Mouse (Mus musculus): ENCODE measurements at regions not wholly inside any gene's neighbourhood (a gene's known extent, or its start where the extent isn't known, plus 50 kb on each side); places are given as distances from the start of the nearest gene placed in this dataset.

DNA sequence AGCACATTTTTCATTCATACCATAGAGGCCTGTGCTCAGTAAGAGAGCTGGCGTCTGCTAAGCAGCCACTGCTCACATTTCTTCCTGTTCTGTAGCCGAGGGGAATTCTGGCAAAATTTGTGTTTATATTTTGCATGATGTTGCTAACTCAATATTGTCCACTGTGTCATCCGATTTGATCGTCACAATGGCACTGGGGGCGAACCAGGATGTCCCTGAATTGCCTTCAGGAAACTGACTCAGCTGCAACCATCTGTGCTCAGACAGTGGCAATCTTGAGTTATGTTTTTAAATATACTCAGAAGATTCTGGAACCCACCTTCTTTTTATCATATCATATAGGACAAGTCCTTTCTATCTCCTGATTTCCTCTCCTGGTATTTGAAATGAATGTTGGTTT, 213.1 kb upstream of the Adgrl2 start:
- no peak for DNase-seq (ENCODE audit: extremely low spot score in 1 of 2, low spot score in 1 of 2)

DNA sequence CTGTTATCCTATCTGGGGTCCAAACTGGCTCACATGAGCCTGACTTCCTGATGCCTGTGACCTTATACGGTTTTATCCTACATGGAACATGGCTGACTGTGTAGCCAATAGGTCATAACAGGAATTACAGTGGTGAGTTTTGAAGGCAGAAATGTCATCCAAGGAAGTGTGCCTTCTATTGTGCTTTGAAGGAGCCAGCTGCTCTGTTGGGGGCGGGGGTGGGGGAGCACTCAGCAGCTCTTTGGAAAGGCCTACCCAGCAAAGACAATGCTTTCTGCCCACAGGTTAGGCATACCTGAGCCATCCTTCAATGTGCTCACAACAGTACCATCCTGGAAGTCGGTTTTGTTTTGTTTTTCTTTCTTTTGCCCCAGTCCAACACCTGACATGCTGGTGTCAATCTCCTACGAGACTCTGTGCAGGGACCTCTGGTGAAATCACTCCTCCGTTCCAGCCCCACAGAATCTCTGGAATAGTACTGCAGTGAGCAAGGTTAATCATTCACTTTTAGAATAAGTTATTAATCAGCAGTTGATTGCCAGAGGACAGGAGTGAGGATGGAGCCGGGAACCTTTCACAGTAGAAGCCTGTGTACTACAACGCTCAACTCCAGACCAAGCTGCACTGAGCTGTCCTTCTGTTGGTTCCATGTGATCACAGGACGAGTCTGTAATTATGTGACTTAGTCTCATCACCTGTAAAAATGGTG, 206.3 kb upstream of the Adgrl2 start:
- DNase-seq (ENCODE audit: extremely low spot score in 1 of 2, low spot score in 1 of 2), result no peak

DNA sequence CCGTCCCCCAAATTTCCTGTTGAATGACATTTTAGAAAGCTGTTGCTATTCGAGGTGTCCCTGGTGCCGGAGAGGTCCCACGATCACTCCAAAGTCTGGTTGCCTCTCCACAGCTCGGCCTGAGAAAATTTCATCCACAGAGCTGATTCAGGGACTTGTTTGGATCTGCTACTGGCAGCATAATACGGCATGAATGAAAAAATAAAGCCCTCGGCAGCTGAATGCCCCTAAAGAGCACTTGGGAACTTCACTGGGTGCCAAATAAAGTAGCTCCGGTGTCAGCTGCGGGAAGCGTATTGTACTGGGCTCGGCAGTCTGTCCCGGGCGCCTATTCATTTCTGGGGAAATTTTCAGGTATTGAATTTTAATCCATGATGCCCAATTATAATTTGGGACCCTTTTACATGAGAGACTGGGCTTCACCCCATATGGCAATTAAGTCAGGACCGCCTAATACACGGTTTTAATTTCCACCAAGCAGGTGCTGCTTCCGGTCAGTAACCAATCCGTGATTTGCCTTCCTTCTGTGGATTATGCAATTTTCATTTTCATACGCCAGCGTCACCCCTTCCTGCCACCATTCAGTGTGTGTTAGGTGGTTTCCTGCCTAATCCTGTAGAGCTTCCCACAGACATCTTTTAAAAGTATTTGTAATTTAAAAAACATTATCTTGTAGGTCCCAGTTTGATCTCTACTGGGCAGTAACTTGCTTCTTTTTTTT, 200.7 kb upstream of the Adgrl2 start:
- no peak for DNase-seq (ENCODE audit: extremely low spot score in 1 of 2, low spot score in 1 of 2)

DNA sequence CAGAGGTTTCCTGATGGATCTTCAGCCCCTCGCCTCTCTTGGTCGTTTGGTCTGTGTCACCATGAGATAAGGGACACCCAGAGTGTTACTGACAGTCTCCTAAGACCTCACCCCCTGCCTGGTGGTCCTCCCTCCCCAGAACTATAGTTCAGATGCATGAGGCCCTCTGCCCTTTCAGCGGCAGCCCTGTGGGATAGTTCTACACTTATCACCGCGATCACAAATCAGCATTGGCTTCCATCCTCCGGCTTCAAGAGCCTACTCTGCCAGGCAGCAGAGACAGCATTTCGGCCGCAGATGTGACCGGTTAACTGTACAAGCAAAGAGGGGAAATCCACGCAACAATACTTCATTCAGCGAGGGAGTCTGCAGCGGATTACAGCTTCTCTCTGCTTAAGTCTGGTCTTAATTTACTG, 193.8 kb upstream of the Adgrl2 start:
- DNase-seq (ENCODE audit: extremely low spot score in 1 of 2, low spot score in 1 of 2), result no peak

DNA sequence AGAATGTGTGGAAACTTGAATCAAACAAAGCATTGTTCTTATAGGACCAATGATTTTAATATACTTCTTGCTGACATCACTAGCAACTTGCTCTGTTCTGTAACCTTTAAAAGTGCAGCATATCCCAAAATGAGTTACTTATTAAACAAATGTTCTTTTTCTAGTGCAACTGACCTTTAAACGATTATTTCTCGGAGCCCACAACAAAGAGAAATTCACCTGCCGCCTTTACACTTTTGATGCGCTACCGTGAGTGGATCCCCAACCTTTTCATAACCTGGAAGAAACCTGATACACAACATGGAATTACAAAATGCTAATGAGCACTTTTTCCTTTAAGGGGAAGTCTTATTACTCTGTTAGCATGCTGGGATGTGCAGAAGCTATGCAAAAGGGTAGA, 191.7 kb upstream of the Adgrl2 start:
- DNase-seq (ENCODE audit: extremely low spot score in 1 of 2, low spot score in 1 of 2), result no peak

DNA sequence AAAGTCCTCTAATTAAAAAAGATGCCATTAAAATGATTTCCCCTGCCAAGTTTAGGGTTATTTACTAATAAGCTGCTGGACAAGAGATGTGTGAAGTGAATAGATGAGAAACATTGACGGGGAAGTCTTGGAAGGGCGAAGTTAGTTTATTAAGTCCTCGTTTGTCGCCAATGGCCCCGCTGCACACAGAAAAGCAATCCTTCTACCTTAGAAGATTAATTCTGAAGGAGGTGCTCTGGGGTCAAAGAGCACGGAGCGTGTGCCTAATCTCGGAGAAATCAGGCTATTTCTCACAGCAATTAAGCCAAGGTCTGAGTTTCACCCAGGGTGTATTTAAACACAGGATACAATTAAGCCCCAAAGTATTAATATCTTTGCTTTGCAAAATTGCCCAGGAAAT, 189.8 kb upstream of the Adgrl2 start:
- DNase-seq (ENCODE audit: extremely low spot score in 1 of 2, low spot score in 1 of 2), result no peak

DNA sequence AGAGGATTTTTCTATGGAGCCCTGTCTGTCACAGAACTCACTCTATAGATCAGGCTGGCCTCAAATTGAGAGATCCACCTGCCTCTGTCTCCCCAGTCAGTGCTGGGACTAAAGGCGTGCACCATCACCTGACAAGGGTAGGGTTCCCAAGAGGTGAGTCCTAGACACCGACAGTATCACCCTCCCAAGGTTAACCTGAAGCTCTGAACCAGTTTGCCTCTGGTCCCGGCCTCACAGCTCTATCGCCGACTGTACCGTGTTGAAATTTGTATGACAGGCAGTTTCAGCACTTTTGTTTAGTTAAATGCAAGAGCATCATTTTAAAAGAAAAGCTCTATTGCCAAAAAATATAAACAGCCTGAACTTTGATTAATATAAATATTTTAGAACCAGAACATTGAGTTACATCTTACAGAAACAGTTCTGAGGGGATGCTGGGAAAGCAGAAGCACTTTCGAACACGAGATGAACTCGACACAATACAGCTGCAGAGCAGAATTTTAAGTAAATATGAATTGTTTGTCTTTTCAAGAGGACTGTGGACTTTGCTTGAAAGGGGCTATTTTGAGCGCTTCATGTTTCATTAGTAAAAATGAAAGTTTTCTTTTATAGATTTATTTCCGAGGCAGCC, 189.2 kb upstream of the Adgrl2 start:
- DNase-seq (ENCODE audit: extremely low spot score in 1 of 2, low spot score in 1 of 2), result no peak

DNA sequence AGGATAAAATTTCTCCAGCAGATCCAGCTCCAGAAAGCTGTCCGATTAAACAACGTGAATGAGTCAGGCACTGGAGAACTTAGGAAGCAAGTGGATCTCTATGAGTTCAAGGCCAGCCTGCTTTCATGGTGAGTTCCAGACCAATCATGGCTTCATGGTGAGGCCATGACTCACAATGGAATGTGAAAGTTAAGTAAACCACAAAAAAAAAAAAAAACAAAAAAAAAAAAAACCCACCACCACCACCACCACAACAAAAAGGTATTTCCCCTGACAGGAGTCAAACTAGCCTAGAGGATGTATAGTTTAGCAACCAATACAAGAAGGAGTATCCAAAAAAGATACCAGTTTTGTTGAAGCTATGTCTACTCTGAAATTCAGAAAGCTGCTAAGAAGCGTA, 188.5 kb upstream of the Adgrl2 start:
- DNase-seq (ENCODE audit: extremely low spot score in 1 of 2, low spot score in 1 of 2), result no peak

DNA sequence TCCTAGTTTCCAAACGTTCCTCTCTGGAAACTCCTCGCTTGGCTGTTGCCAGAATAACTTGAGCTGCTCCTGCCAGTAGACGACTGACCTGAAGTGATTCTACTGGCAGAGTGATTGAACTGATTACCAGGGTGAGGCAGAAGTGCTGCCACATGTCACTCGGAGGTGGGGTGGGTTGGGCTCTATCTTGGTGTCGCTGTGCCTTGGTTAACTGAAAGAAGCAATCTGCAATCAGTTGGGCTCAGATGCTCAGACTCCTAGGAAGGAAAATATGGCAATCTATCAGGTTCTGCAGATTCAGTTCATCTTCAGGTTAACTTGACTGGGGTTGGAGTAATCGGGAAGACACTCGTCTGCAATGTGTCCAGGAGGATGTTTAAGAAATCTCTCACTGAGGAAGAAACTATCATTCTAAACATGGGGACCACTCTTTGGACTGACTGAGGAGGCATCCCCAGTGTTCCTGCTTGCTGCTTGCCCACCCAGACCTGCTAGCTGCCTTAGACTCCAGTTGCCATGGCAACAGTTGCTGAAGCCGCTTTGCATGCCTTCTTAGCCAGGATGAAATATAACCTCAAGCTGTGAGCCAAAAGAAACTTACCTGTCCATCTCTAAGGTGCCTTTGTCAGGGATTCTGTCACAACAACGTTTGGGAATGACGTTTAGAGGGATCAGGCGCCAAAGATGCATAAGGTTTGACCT, 184.5 kb upstream of the Adgrl2 start:
- no peak for DNase-seq (ENCODE audit: extremely low spot score in 1 of 2, low spot score in 1 of 2)

DNA sequence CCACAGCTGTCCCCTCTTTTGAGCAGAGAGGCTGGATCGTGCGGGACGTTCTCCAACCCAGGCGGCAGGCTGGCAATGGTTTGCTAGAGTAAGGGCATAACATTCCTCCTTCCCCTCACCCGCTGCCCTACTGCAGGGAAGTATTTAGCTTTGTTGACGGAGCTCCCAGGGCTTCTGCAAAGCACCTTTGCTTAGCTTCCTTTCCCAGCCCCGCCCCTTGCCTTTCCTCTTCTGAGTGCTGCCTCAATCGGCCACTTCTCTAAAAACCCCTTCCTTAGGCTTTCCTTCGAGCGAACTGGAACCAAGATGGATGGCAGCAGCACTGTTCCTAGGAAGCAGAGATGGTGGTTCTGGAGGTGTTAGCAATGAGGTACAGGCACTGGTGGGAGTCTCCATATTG, 183.2 kb upstream of the Adgrl2 start:
- no peak for DNase-seq (ENCODE audit: extremely low spot score in 1 of 2, low spot score in 1 of 2)

DNA sequence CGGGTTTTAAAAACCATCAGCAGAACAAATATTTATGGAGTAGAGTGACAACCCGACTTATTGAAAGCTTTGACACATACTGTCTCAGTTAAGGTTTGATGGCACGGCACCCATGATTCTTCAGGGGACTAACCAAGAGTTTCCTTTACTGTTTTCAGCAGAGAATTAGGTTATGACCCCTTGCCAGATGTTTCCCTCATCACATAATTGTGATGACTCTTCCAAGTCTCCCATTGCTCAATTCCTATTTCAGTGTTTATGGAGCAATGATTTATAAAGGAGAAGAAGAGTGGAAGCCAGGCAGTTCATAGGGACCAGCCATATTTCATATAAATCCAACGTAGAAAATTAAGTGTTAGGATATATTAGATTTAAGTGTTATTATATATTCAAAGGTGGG, 181.4 kb upstream of the Adgrl2 start:
- no peak for DNase-seq (ENCODE audit: extremely low spot score in 1 of 2, low spot score in 1 of 2)

DNA sequence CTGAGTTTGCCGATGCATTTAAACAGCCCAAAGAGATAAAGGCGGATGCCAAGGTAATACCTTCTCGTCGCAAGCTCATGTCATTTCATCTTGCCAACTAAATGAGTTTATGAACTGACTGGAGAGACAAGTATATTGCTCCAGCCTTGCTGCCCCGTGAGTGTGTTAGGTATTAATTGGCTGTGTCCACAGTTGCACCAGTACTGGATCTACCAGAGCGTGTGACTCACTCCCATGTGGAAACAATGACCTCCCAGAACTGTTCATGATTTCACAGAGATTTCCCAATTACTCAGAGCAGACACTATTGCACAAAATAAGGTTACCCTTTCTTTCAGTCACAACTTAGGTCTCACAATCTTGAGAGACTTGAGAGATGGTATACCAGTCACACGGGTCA, 179.8 kb upstream of the Adgrl2 start:
- DNase-seq (ENCODE audit: extremely low spot score in 1 of 2, low spot score in 1 of 2), result no peak

DNA sequence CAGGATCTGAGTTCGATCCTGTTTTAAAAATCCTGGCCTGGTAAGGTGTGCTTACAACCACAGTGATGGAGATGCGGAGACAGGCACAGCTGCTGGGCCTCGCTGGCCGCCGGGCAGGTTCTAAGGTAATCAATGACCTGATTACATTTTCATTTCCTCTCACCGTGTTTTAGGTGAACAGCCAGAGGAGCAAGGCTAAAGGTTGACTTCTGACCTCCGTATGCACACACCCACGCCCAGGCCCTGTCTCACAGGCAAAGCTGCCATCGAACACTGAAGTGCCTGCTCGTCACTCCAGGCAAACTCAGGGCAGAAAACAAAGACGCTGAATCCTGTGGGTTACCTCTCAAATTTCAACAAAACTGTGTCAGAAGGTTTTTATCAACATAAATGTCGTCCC, 179.1 kb upstream of the Adgrl2 start:
- no peak for DNase-seq (ENCODE audit: extremely low spot score in 1 of 2, low spot score in 1 of 2)

DNA sequence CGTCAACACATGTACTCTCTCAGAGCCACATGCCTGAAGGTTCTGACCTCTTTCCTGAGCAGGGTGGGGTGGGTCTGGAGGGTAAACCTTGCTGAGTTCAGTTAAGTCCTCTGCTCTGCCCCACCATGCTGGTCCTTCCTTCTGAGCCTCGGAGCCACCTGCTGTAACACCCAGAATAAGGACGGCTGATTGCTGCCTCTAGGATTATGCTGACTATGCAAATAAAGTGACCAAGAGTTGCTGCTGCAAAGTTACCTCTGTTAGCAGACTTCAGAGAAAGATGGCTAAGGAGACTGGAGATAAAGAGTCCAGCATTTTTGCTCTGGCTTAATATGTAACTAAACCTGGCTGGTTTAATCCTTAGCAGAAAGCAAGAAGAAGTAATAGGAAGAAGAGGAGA, 177.6 kb upstream of the Adgrl2 start:
- DNase-seq (ENCODE audit: extremely low spot score in 1 of 2, low spot score in 1 of 2), result no peak

DNA sequence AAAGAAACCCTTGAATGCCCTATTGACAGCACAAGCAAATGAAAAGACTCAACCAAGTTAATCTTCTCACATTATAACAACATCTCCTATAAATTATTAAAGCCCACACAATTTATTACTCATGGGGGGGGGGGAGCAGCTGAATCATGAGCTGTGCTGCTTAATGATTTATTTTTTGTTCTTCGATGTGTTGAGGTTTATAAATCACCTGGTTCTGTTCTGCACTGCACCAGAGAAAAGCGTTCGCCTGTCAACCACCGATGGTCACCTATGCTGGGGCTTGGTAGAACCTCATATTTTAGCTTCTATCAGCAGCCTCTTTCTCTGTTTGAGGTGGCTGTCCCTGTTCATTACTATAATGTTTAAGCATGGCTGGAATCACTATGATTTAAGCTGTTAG, 174.4 kb upstream of the Adgrl2 start:
- DNase-seq (ENCODE audit: extremely low spot score in 1 of 2, low spot score in 1 of 2), result no peak

DNA sequence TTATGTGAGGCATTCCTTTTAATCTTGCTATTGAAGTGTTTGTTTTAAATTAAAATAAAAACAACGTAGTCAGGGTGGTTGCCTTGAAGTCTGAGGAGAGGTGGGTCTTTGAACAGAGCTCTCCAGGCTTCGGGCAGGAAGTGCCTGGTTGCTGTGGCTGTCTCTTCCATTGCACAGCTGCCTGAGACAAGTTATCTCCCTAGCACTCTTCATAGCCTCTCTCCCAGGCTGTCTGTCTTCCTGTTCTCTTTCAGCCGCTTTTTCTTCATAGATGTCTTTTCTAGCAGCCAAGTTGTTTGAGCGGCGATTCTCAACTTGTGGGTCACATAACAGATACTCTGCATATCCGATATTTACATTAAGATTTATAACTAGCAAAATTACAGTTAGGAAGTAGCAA, 173.2 kb upstream of the Adgrl2 start:
- DNase-seq (ENCODE audit: extremely low spot score in 1 of 2, low spot score in 1 of 2), result no peak

DNA sequence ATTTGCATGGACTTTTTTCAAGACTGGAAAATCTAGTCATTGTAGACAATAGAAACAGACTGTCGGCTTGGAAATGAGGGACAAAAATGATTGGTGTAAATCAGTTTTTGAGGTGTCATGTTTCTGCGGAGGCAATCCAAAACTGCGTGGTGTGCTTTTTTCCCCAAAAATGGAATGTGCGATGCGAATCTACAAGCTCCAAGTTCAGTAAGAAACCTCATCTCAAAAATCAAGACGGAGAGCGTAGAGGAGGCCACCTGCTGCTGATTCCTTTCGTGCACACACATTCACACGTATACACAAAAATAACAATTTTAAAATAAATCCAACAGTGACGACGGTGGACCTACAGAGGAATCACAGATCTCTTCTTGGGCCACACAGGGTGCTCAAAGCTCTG, 170.5 kb upstream of the Adgrl2 start:
- DNase-seq (ENCODE audit: extremely low spot score in 1 of 2, low spot score in 1 of 2), result no peak

DNA sequence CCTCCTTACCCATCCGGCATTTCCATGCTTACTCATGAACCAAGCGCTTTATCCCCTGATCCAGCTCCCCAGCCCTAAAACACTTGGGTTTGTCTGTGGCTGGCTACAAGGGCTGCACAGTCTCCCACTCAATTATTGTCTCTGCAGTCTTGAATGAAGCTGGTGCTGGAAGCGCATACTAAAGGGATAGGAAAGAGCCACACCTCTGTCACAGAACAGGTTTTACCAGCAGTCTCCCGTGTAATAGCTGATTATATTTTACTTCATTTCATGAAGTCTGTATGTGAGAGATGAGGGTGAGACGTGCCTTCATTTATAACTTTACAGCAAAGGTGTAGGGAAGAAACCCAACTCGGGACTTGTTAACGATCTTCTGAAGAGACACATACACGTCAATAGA, 167.0 kb upstream of the Adgrl2 start:
- no peak for DNase-seq (ENCODE audit: extremely low spot score in 1 of 2, low spot score in 1 of 2)

DNA sequence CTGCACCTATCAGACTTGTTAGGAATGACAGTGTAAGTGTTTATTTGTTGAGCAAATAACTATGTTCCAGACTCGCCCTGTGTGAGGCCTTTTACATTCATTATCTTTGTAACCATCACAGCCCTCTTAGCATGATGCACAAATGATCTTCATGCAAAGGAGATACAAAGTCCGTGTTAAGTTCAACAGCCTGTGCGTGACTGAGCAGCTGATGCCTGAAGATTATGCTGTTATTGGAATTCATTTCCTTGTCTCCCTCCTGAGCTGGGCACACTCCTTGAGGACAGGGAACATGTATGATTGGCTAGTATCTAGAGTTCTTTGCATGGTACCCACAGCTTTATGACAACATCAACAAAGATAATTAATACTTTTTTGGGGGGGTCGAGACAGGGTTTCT, 162.0 kb upstream of the Adgrl2 start:
- DNase-seq (ENCODE audit: extremely low spot score in 1 of 2, low spot score in 1 of 2), result no peak

DNA sequence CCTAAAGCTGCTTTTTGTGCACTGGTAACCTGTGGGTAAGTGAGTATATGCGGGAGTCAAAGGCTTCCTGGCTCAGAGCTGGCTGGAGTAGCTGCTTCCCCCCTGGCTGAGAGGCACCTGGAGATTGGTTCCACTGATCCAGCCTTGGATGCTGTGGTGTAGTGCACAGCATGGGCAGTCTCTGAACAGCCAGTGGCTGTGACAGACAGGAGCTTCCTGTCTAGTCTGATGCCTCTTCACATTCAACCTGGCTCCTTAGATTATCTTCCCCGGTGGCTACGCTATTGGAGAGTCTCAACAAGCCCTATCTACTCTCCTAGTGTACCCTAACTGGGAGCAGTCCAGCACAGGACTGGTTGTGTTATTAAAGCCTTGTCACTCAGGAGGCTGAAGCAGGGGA, 160.4 kb upstream of the Adgrl2 start:
- DNase-seq (ENCODE audit: extremely low spot score in 1 of 2, low spot score in 1 of 2), result no peak

DNA sequence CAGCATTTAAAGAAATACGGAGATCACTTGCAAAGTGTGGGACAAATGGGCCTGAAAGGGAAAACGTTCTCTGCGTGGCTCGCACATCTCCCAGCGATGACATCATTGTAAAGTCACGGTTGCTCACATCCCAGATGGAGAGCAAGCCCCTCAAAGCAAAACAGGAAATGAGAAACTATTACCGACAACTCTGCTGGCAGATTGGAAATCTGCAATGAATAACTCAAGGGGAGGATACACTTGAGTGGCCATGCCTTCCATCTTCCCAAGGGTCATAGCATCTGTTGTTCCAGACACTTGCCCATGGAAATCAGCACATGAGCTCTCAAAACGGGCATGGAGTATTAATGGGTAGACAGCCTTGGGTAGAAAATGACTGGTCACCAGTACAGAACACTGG, 158.3 kb upstream of the Adgrl2 start:
- no peak for DNase-seq (ENCODE audit: extremely low spot score in 1 of 2, low spot score in 1 of 2)
